Mouse (Mus musculus) CH12.LX (cell line): Measurements from ENCODE around the gene Rnaset2a.

Experiments used
- CHD2 ChIP-seq: IDR thresholded peaks from 2 replicates; pipeline ENCODE4 v1.6.1; 2011; ENCODE audit warnings: low read length, improper control_type of control experiment
- MAX ChIP-seq: IDR thresholded peaks from 2 replicates; pipeline ENCODE4 v1.6.1; 2011; ENCODE audit warnings: low read length, improper control_type of control experiment
- USF1 ChIP-seq: IDR thresholded peaks from 2 replicates; pipeline ENCODE4 v1.6.1; 2014; ENCODE audit warnings: low read depth, mild to moderate bottlenecking, inconsistent platforms, low read length, improper control_type of control experiment

DNA sequence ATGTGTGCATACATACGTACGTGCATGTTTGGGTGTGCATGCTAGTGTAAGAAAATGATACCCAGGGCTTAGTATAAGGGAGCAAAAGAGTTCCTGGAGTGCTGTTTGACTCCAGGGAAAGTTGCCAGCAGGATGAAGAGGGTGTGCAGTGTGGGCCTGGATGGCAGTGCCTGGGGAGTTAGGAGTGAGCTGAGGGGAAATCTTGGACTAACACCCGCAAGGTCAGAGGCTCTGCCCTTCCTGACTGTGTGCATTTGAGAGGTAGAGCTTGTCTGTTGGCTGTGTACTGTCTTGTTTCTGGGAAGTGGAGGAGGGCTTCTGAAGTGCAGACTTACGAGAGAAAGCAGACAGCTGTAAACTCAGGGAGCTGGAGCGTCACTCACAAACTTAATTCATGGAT lies 35.9 kb upstream of the Rnaset2a start:
- no peak for TF ChIP-seq USF1
- no peak for TF ChIP-seq MAX
- TF ChIP-seq CHD2 = no peak
